Mouse (Mus musculus) spleen, adult 18-20 months (tissue): ENCODE results near the gene Dnajb7.

Experiments
- DNase-seq, 2 experiments: peaks; one replicate each; pipeline ENCODE4 v3.0.0; 2022; ENCODE audit warnings: mixed read lengths in 2 of 2

Dnajb7 gene

DNA sequence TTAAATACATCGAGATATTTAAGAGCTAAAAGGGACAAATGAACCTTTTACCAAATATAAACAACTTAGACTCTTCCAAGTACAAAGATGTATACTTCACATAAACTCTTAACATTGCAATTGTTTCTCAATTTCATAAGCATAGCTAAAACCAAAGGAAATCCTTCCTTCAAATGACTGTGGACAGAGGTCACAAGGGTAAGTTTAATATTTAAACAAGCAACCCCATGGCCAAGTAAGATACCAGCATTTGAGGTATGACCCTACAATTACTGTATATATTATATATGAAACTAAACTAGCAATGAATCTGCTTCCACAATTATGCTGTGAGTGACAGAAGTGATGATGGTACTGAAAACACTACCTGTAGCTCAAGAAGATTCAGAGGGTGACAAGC lies 43.8 kb downstream of the Dnajb7 start:
- no peak for DNase-seq

DNA sequence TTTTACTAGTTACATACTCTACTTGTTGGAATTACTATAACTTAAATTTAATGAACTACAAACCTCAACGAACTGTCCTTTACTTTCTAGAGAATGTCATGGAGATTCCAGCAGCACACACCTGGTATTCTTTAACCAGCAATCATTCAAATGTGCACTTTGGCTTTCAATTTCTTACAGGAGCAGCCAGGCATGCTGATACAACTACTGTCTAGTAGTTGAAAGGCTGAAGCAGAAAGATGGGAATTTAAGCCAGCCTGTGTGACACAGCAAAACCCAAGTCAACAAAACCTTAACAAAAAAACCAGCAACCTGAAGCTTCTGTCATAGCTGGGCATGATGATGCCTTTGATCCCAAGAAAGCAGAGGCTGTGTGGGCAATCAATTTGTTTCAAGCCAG lies 45.6 kb downstream of the Dnajb7 start:
- DNase-seq: no peak

DNA sequence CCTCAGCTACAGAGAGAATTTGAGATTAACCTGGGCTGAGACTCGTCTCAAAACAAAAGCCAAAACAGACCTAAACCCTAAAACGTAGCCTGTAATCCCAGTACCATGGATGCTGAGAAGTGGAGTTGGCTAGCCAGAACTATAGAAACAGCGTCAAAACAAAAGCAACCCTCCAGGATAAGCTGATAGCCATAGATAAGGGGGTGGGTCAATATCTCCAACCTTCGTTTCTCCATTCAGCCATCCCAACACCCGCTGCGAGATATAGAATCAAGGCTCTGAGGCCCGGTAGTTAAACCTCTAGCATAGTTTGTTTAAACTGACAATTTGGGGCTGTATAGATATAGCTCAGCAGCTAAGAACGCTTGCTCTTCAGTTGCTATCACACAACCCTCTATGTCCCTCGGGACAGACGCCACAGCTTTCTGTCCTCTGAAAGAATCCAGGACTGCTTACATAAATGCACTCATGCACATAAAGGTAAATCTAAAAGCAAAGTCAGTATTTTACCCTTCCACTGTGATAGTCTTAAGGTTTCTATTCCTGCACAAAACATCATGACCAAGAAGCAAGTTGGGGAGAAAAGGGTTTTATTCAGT lies 46.6 kb downstream of the Dnajb7 start:
- no peak for DNase-seq

DNA sequence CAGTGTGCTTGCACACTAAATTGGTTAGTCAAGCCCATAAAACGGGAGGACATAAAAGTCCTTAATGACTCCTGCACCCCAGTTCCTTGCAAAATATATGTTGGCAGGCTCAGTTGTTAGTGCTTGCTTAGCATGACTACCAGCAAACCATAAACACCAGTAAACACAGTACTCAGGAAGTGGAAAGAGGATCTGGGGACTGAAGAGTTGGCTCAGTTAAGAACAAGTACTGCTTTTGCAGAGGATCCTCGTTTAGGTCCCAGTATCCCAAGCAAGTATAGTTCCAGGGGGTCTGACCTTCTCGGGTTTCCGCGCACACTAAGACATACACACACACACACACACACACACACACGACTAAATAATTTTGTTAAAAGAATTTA lies 47.1 kb downstream of the Dnajb7 start:
- DNase-seq: no peak

DNA sequence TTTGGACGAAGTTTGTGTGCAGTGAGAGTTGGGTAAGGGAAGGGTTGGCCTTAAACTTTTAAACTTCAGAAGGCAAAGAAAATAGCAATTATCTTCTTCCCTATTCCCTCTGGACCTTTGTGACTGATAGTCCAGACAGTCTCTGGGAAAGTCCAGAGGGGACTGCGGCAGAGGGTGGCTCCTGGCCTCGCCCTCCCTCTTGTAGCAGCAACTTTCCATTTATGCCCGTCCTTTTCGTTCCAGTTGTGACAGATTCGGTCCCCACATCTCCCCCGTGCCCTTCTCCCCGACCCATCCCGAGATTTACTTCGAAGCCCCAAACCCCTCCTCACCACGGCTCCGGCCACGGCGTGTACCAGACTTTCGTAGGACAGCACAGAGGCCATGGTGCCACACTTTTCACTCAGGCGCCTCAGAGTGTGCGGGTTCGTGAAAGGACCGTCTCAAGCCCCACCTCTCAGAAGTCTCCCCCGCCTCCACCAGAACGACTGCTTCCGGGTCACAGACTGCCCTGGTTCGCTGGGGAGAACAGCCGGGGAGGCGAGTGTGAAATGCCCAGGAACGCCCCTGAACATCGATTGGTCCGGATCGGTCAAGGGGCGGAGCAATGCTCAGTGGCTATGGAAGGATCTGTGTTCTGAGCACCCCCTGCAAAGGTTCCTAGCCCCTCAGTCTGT lies 47.6 kb downstream of the Dnajb7 start, which contains the start of gene Slc25a17:
TSS of gene Slc25a17 (minus strand) at position 468 of the 677 bp plus-strand sequence.
- peak; percentile 86 to 88 for DNase-seq

DNA sequence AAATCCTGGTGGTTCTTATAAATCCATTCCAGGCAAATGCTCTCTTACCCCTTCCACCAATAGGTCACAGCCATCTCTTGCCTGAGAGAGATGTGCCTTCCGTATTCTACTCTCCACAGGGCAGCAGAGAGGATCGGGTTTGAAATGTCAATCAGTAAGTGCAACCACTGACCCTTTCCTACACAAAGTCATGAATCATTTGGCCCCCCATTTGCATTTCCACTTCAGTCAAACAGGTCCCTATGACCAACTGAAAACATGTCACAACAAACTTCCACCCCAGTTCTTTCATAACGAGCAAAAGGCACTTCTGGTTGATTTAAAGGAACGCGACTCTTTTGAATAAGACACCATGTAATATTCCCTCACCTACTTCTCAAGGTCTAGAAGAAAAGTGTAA lies 48.7 kb downstream of the Dnajb7 start:
- DNase-seq: no peak

DNA sequence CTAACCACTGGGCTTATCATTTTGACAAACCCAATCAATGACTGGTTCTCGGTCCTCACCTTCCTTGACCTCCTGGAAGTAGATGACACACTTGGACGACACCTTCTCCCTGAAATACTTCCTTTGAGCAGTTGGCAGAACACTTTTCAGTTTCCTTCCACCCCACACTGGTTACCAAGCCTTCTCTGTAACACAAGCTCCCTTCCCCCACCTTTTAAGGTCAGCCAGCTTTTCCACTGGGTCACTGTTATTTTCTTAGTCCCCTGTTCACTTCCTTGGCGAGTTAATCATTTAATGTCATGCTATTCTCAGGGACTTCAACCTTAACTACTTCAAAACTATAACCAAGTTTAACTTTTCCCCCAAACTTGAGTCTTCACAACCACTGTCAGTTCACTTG lies 49.2 kb downstream of the Dnajb7 start:
- DNase-seq: no peak

DNA sequence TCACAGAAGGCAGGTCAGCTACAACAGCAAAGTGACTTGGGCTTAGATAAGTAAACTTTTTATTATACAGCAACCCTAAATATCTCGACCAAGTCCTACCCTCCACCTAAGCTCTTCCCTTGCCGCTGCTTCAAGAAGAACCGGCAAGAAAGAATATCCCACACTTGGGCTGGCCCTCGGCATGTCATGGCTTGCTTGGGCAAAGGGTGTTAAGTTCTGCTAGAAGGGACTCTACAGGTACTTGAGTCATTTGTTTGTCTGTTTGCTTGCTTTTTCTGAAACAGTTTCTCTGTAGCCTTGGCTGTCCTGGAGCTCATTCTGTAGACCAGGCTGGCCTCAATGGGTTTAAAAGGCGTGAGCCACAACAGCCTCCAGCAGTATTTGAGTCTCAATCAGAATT lies 51.2 kb downstream of the Dnajb7 start:
- no peak for DNase-seq
